In the genomic region with DNA sequence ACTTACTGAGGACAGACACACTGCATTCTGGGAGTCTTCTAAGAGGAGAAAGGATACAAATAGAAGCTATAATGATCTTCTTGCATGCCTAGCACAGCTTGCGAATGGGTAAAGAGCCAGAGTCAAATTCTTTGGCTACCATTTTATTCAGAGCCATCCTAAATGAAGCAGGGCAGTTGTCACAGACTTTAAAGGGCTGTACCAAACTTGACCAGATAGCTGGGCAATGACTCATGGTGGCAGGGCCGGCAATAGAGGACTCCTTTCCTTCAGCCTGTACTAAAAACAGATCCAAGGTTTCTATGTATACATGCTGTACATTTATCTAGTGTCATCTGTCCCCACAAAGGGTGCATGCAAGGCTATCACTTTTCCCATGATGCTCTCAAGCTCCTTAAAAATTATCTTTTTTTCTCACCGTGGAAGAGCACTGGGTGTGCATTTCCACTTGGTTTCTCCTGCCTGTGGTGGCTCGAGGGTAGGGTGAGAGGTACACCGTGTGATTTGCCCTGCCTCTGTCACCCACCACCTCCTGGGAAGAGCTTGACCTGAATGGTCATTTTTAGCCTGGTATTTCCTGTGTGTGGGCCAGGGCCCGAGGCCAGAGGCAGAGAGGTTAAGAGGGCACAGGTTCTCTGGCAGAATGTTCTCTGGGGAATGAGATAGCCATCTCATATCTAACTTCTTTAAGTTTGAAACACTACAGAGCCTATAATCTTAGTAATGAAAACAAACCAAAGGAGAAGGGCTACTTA, we compare ENCODE assay signal across 11 mouse cellular contexts. TPM values are rescaled to one million over a fixed set of nuclear protein-coding genes. Genes with fewer than 3 reads are reported as not detected.
DNase-seq lines count a peak whose midpoint lies in the region; ATAC-seq and TF ChIP-seq lines count a peak whose summit lies in the region.
"Had no signal": no experiment of that assay in that cellular context is flagged by ENCODE, and none has a peak within 500 bp of the region (broad histone marks: within the 10 kb centered on the region; RNA-seq: fewer than 3 reads in every experiment).

No protein-coding gene starts in this region.

- WGBS in heart, embryonic 10.5 days: 37% methylated on average over 6 of the region's 6 CpGs
- WGBS in hindbrain, embryonic 11.5 days: 55% methylated on average over 6 of the region's 6 CpGs

- H3K9me3 ChIP-seq in heart, embryonic 10.5 days: no peaks in the 10 kb centered on the region
- no peaks in the 10 kb centered on the region for H3K9me3 ChIP-seq in CH12.LX (replicated peaks; ENCODE audit: low read length)
- H3K9me3 ChIP-seq in hindbrain, embryonic 11.5 days (ENCODE audit: control insufficient read depth, low read length): no peaks in the 10 kb centered on the region

- H3K27ac ChIP-seq in heart, embryonic 10.5 days: no peak overlapping the region
- peak overlapping the region; percentile 75 for H3K27ac ChIP-seq in CH12.LX (ENCODE audit: insufficient read depth, low read depth)
- H3K27ac ChIP-seq in cortical plate, adult 2 months (ENCODE audit: insufficient read depth, low read length): peak overlapping the region; percentile 65
- H3K27ac ChIP-seq in hindbrain, embryonic 11.5 days (ENCODE audit: low read depth, low read length): no peak overlapping the region

- peak overlapping the region; percentile 44 for H3K4me2 ChIP-seq in CH12.LX (ENCODE audit: insufficient read depth, low read depth, poor library complexity, severe bottlenecking)
- no peak overlapping the region for H3K4me2 ChIP-seq in hindbrain, embryonic 11.5 days (replicated peaks; ENCODE audit: low read depth, low read length)

- no peak overlapping the region for H3K9ac ChIP-seq in CH12.LX (ENCODE audit: insufficient read depth, low read depth)
- H3K9ac ChIP-seq in hindbrain, embryonic 11.5 days (ENCODE audit: low read depth, low read length): no peak overlapping the region

- peaks cover 7% of the 10 kb centered on the region; the same call in 1 of the 2 replicates for H3K4me1 ChIP-seq in heart, embryonic 10.5 days
- H3K4me1 ChIP-seq in CH12.LX (ENCODE audit: control insufficient read depth in 1 of 2, insufficient read depth in 2 of 2): peaks cover 11 to 65% of the 10 kb centered on the region in 2 experiments
- H3K4me1 ChIP-seq in cortical plate, adult 2 months (ENCODE audit: control insufficient read depth, insufficient read depth, low read length): peaks cover 4% of the 10 kb centered on the region
- no peaks in the 10 kb centered on the region for H3K4me1 ChIP-seq in hindbrain, embryonic 11.5 days (replicated peaks; ENCODE audit: control insufficient read depth, insufficient read depth, low read length)

- dilution Hi-C loops in CH12.LX (cut with MboI; ENCODE audit: extremely low pct_ligation_motif_present, extremely low pct_unique_long_range_greater_than_20kb, low sequenced_read_pairs): no loop called here

- ATAC-seq in hindbrain, embryonic 11.5 days (ENCODE audit: low FRiP score): no peak

- H3K4me3 ChIP-seq in heart, embryonic 10.5 days: no peak overlapping the region
- H3K4me3 ChIP-seq in CH12.LX (replicated peaks in 1 of 3; ENCODE audit: low read depth in 2 of 3, low read length in 2 of 3, poor library complexity in 1 of 3): no peak overlapping the region
- no peak overlapping the region for H3K4me3 ChIP-seq in cortical plate, adult 2 months (ENCODE audit: insufficient read depth, low read length)
- no peak overlapping the region for H3K4me3 ChIP-seq in hindbrain, embryonic 11.5 days (ENCODE audit: low read depth, low read length)

- intact Hi-C loops in left cerebral cortex, postnatal 4 days (cut with DNase I): no loop called here

- in situ Hi-C loops in CH12.LX (cut with MboI; ENCODE audit: low pct_ligation_motif_present, low pct_unique_long_range_greater_than_20kb, low sequenced_read_pairs): no loop called here

- TF ChIP-seq CTCF in CH12.LX (conservative IDR thresholded peaks at IDR 0.05 in 1 of 2, IDR thresholded peaks at IDR 0.05 in 1 of 2; ENCODE audit: low read depth in 2 of 2, low read length in 2 of 2): no peak
- TF ChIP-seq CTCF in cortical plate, adult 2 months (IDR thresholded peaks at IDR 0.05; ENCODE audit: extremely low read depth, insufficient read depth, low read length): no peak

- peaks cover 4% of the 10 kb centered on the region; the same call in 1 of the 2 replicates for H3K79me2 ChIP-seq in CH12.LX (replicated peaks; ENCODE audit: control insufficient read depth, extremely low read depth, insufficient read depth, poor library complexity, severe bottlenecking)

- TF ChIP-seq POLR2A in CH12.LX (IDR thresholded peaks at IDR 0.05; ENCODE audit: low read depth, low read length): no peak
- no peak for TF ChIP-seq POLR2A in cortical plate, adult 2 months (IDR thresholded peaks at IDR 0.05; ENCODE audit: extremely low read depth, insufficient read depth, low read length)

- no peak for TF ChIP-seq RAD21 in CH12.LX (IDR thresholded peaks at IDR 0.05; ENCODE audit: low read depth, low read length)

- peaks cover 53% of the 10 kb centered on the region; the same call in 1 of the 2 replicates for H3K27me3 ChIP-seq in heart, embryonic 10.5 days (ENCODE audit: insufficient read depth, poor library complexity, severe bottlenecking)
- no peaks in the 10 kb centered on the region for H3K27me3 ChIP-seq in CH12.LX (replicated peaks)
- H3K27me3 ChIP-seq in hindbrain, embryonic 11.5 days (ENCODE audit: control insufficient read depth, insufficient read depth, low read length): peaks cover 16% of the 10 kb centered on the region

- peak; percentile 91 for DNase-seq in heart, adult 11 months
- no peak for DNase-seq in heart, embryonic 10.5 days (ENCODE audit: low spot score)
- DNase-seq in CH12.LX (ENCODE audit: extremely low read depth): no peak
- DNase-seq in kidney, postnatal 25 days: peak; percentile 38 to 63
- DNase-seq in hindbrain, embryonic 11.5 days (ENCODE audit: low spot score): no peak
- no peak for DNase-seq in left cerebral cortex, postnatal 4 days
- DNase-seq: cerebellum, adult 9-11 months; gastrocnemius, postnatal 14 days; heart, postnatal 36 days; lung, postnatal 10 days had no signal

- no peaks in the 10 kb centered on the region for H3K36me3 ChIP-seq in heart, embryonic 10.5 days
- H3K36me3 ChIP-seq in CH12.LX (replicated peaks in 1 of 2; ENCODE audit: control insufficient read depth in 1 of 2, insufficient read depth in 1 of 2, low read length in 1 of 2): peaks cover 0 to 4% of the 10 kb centered on the region in 2 experiments
- H3K36me3 ChIP-seq in hindbrain, embryonic 11.5 days (ENCODE audit: control insufficient read depth, insufficient read depth, low read length): no peaks in the 10 kb centered on the region

- TF ChIP-seq EP300 in CH12.LX (IDR thresholded peaks at IDR 0.05; ENCODE audit: low read length): no peak

TF ChIP-seq in CH12.LX, 34 proteins besides CTCF, POLR2A, EP300 and RAD21:
- TF ChIP-seq TBP (conservative IDR thresholded peaks at IDR 0.05; ENCODE audit: low read depth, low read length): no peak
- no peak for TF ChIP-seq SIN3A (IDR thresholded peaks at IDR 0.05; ENCODE audit: low read length)
- TF ChIP-seq E2F4 (IDR thresholded peaks at IDR 0.05; ENCODE audit: insufficient replicate concordance, low read depth, low read length): no peak
- no peak for TF ChIP-seq PAX5 (IDR thresholded peaks at IDR 0.05; ENCODE audit: low read length)
- TF ChIP-seq MXI1 (IDR thresholded peaks at IDR 0.05; ENCODE audit: low read depth, low read length): no peak
- TF ChIP-seq ZMIZ1 (IDR thresholded peaks at IDR 0.05; ENCODE audit: low read depth, low read length): no peak

RNA-seq across cellular contexts. Expression of a gene that starts 26.7 kb away (rescaled TPM):
- polyA plus RNA-seq in heart, embryonic 10.5 days (2016; fragmentation: Nextera tagmentation; extraction: Ambion mirVana): 14.4 and 15.1 TPM in 2 replicates
- total RNA-seq in CH12.LX (2012; rRNA removed) (20.9 and 22.5 TPM in 2 replicates), CH12.LX (2014; rRNA removed) (55.7 and 59.9 TPM in 2 replicates)
- 15.7 and 17.1 TPM in 2 replicates for polyA plus RNA-seq in CH12.LX (2012; ENCODE audit: insufficient read length, low read depth)
- polyA plus RNA-seq in cortical plate, adult 2 months (2012; rRNA removed): 12.7 and 15.4 TPM in 2 replicates
- 16.8 and 18.5 TPM in 2 replicates for polyA plus RNA-seq in hindbrain, embryonic 11.5 days (2014; fragmentation: Nextera tagmentation; extraction: Ambion mirVana)
- 10 to 100 TPM; 18.4 to 20.5 TPM for total RNA-seq in left cerebral cortex, postnatal 4 days (2021)

RNA-seq across cellular contexts. Expression of a gene that starts 26.9 kb away (rescaled TPM):
- 43.4 and 48.8 TPM in 2 replicates for polyA plus RNA-seq in heart, embryonic 10.5 days (2016; fragmentation: Nextera tagmentation; extraction: Ambion mirVana)
- total RNA-seq in CH12.LX (2012; rRNA removed) (47.9 and 48.0 TPM in 2 replicates), CH12.LX (2014; rRNA removed) (64.1 and 69.2 TPM in 2 replicates)
- polyA plus RNA-seq in CH12.LX (2012; ENCODE audit: insufficient read length, low read depth): 47.3 and 49.3 TPM in 2 replicates
- 16.5 and 17.3 TPM in 2 replicates for polyA plus RNA-seq in cortical plate, adult 2 months (2012; rRNA removed)
- polyA plus RNA-seq in hindbrain, embryonic 11.5 days (2014; fragmentation: Nextera tagmentation; extraction: Ambion mirVana): 55.6 and 56.5 TPM in 2 replicates
- total RNA-seq in left cerebral cortex, postnatal 4 days (2021): 10 to 100 TPM; 14.5 to 19.7 TPM

Comparison
In these comparisons a context has a peak if more than half of its experiments do, and no peak if none do; other contexts are left out.
1. DNase-seq: peak in heart, adult 11 months (single experiment) and kidney, postnatal 25 days (2 of 2); none in heart, embryonic 10.5 days (single experiment), CH12.LX (single experiment), hindbrain, embryonic 11.5 days (single experiment) and left cerebral cortex, postnatal 4 days (single experiment).
2. H3K27ac ChIP-seq: peak in CH12.LX (single experiment) and cortical plate, adult 2 months (single experiment); none in heart, embryonic 10.5 days (single experiment) and hindbrain, embryonic 11.5 days (single experiment).